Mouse (Mus musculus) kidney, adult 2 months (tissue): ENCODE measurements around the gene Tmem38a. TPM values are rescaled to one million over a fixed set of nuclear protein-coding genes. Genes with fewer than 3 reads are reported as not detected.

Experiments used
- DNase-seq: peaks from one replicate; pipeline ENCODE4 v3.0.0; 2021
- H3K27ac ChIP-seq: fragments of 200-500 bp; 2 replicates; pipeline ENCODE4 v1.5.1; 2012; ENCODE audit warnings: low read depth, low read length, control low read depth, inconsistent platforms; ENCODE audit not compliant: insufficient read depth
- H3K27me3 ChIP-seq: fragments of 200-500 bp; replicated peaks from 2 replicates; pipeline ENCODE4 v1.6.1; 2012; ENCODE audit warnings: mild to moderate bottlenecking, moderate library complexity, low read length, inconsistent platforms; ENCODE audit not compliant: control insufficient read depth, insufficient read depth
- H3K36me3 ChIP-seq: fragments of 200-500 bp; 2 replicates; pipeline ENCODE4 v1.6.1; 2012; ENCODE audit warnings: mild to moderate bottlenecking, moderate library complexity, low read length, inconsistent platforms; ENCODE audit not compliant: control insufficient read depth, insufficient read depth
- H3K4me1 ChIP-seq: fragments of 200-500 bp; 2 replicates; pipeline ENCODE4 v1.6.1; 2011; ENCODE audit warnings: low read length; ENCODE audit not compliant: control insufficient read depth, insufficient read depth
- H3K4me3 ChIP-seq: fragments of 200-500 bp; 2 replicates; pipeline ENCODE4 v1.5.1; 2011; ENCODE audit warnings: mild to moderate bottlenecking, low read depth, low read length, control low read depth; ENCODE audit not compliant: insufficient read depth
- CTCF ChIP-seq: fragments of 200-500 bp; conservative IDR thresholded peaks from 2 replicates; pipeline ENCODE4 v1.5.1; 2011; ENCODE audit warnings: low read depth, mild to moderate bottlenecking, control low read depth, low read length, moderate library complexity, mixed read lengths; ENCODE audit not compliant: insufficient read depth, insufficient read length
- POLR2A ChIP-seq: fragments of 200-500 bp; IDR thresholded peaks from one replicate; pipeline ENCODE4 v1.6.1; 2011; ENCODE audit warnings: low read depth, low read length, control low read depth
- WGBS: fragments of 180-500 bp; shearing (Covaris S2); methylation state at CpG from one replicate; pipeline ENCODE4 v1.1.7; 2018; 5-methylcytosine and 5-hydroxymethylcytosine counted together
- polyA plus RNA-seq: library from polyadenylated mRNA; depleted of rRNA; stranded (reverse); fragments of >200 nt; gene quantifications from 2 replicates; pipeline ENCODE4 v1.2.3, GENCODE M21; 2012; rRNA removed

Tmem38a gene
- polyA plus RNA-seq = 34.0 and 40.8 TPM in 2 replicates

- Histone ChIP-seq H3K4me1 (peaks cover 12% of the 10 kb centered on the region), H3K36me3 (no peaks in the 10 kb centered on the region), H3K27me3 (no peaks in the 10 kb centered on the region), H3K27ac (peak within 1 kb of the TSS; percentile 95), H3K4me3 (peak within 1 kb of the TSS; percentile 82)
- WGBS = under 1% methylated on average over 44 of the region's 45 CpGs
- peak; percentile 82 for DNase-seq
- TF ChIP-seq CTCF (no peak), POLR2A (peak; percentile 33)
These were observed at the start of gene Tmem38a for GRCm38 (mm10) chr8:72571611-72572473. Gene Tmem38a, plus strand, starts transcription at chr8:72572055.

- Histone ChIP-seq H3K4me1 (no peaks in the 10 kb centered on the region; the same call in 1 of the 2 replicates), H3K4me3 (no peak overlapping the region), H3K36me3 (no peaks in the 10 kb centered on the region), H3K27ac (no peak overlapping the region), H3K27me3 (no peaks in the 10 kb centered on the region)
- DNase-seq = no peak
- TF ChIP-seq CTCF (no peak), POLR2A (no peak)
- WGBS = 87% methylated on average over 1 of the region's 1 CpGs
These were observed 39.8 kb upstream of the Tmem38a start for GRCm38 (mm10) chr8:72532103-72532502.

GRCm38 (mm10) chr8:72534888-72535287 lies 37.0 kb upstream of the Tmem38a start:
- Histone ChIP-seq H3K4me3 (no peak overlapping the region), H3K4me1 (peaks cover 5% of the 10 kb centered on the region; the same call in 1 of the 2 replicates), H3K27me3 (no peaks in the 10 kb centered on the region), H3K27ac (no peak overlapping the region), H3K36me3 (no peaks in the 10 kb centered on the region)
- no peak for TF ChIP-seq CTCF
- TF ChIP-seq POLR2A = no peak
- WGBS = 97% methylated on average over 3 of the region's 3 CpGs
- no peak for DNase-seq

- DNase-seq = no peak
- TF ChIP-seq CTCF = peak; percentile 47
- no peak for TF ChIP-seq POLR2A
- Histone ChIP-seq H3K27me3 (no peaks in the 10 kb centered on the region), H3K36me3 (no peaks in the 10 kb centered on the region), H3K4me1 (peaks cover 5% of the 10 kb centered on the region; the same call in 1 of the 2 replicates), H3K27ac (no peak overlapping the region), H3K4me3 (no peak overlapping the region)
These were observed 32.6 kb upstream of the Tmem38a start for GRCm38 (mm10) chr8:72539234-72539633.

- H3K36me3 ChIP-seq = no peaks in the 10 kb centered on the region
- H3K4me1 ChIP-seq = peaks cover 3% of the 10 kb centered on the region; the same call in 1 of the 2 replicates
- H3K27me3 ChIP-seq = no peaks in the 10 kb centered on the region
- WGBS = 1% methylated on average over 27 of the region's 27 CpGs
- H3K4me3 ChIP-seq = peak overlapping the region; percentile 79
- DNase-seq = peak; percentile 10
- TF ChIP-seq CTCF (no peak), POLR2A (no peak)
- H3K27ac ChIP-seq = peak overlapping the region; percentile 34; the same call in 1 of the 2 replicates
These were observed 24.6 kb upstream of the Tmem38a start for GRCm38 (mm10) chr8:72547122-72547801.

- H3K4me3 ChIP-seq = peak within 1 kb of the TSS; percentile 79
- WGBS = under 1% methylated on average over 88 of the region's 92 CpGs
- no peak for TF ChIP-seq POLR2A
- TF ChIP-seq CTCF = no peak
- H3K4me1 ChIP-seq = peaks cover 3% of the 10 kb centered on the region; the same call in 1 of the 2 replicates
- H3K27ac ChIP-seq = peak within 1 kb of the TSS; percentile 67
- no peaks in the 10 kb centered on the region; the same call in 1 of the 2 replicates for H3K36me3 ChIP-seq
- DNase-seq = peak; percentile 99
- H3K27me3 ChIP-seq = no peaks in the 10 kb centered on the region
These were observed 23.8 kb upstream of the Tmem38a start, which contains the start of gene Med26 for GRCm38 (mm10) chr8:72547802-72548643. Gene Med26, minus strand, starts transcription at chr8:72548270.
